Mouse (Mus musculus) cerebellum, adult 9-11 months (tissue): ENCODE results near the gene Ube2dnl1.

Experiments used
- DNase-seq: peaks from one replicate; pipeline ENCODE4 v3.0.0; 2022

The Ube2dnl1 gene

DNA sequence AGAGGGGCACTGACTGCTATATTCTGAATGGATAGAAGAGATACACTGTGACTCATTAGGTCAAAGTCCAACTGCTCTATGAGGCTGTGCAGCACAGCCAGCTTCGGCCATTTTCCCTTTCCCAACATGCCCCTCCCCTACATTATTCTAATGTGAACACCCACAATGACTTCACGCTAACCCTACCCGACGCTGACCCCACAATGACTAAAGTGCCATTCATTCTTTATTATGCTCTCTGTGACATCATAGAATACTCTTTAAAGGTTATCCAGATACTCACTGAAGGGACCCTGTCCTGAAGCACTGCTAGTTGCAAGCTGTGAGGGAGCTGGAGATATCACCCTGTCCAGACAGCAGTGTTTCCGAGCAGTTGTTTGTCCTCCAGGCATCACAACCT is at the start of gene Ube2dnl1:
Gene Ube2dnl1, plus strand, starts transcription at position 301 of the 400 bp plus-strand sequence.
- no peak for DNase-seq

DNA sequence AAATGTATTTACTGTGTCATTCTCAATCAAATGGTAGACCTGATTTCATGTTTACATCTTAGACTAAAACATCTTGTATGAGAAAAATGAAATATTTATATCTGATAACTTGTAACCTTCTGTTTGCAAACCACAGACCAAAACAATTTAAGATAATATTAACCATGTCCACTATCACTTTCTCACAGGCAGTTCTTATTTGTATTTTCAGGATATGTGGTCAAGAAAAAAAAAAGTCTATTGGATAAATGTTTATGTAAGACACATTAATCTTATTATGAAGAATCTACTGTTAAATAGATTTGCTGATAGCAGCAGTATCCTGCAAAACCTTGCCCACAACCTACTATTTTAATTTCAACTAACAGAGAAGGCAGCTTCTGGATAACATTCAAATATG is 9.3 kb upstream of the Ube2dnl1 start:
- no peak for DNase-seq

DNA sequence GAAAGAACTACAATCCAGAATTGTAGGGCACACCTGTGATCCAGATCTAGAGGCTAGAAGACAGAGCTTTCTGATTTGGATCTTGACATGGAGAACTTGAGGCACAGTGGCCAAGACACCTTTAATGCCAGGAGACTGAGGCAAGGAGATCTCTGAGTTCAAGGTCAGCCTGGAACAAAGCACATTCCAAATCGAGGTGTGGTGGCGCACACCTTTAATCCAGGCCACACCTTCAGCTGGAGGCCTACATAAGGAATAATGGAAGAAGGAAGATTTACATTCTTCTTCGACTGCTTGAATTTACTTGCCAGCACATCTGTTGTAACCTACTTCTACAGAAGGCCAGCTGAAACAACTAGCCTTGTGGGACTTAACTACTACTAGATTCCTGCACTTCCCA is 7.3 kb upstream of the Ube2dnl1 start:
- no peak for DNase-seq

DNA sequence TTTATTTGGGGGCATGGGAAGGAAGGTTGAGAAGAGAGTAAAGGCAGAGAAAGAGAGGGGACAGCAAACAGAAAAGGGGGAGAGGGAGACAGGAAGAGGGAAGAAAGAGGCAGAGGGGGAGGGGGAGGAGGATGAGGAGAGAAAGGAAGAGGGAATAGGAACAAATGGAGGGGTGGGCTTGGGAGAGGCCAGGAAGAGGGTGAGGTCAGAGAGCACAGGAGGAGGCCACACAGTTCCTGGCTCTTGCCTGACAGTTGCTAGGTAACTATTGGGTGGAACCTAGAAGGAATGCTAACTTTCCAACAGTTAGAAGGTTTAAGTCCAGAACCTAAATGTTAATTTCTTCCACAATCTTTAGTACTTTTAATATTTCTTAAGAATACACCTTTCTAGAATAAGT is 1.4 kb upstream of the Ube2dnl1 start:
- no peak for DNase-seq

DNA sequence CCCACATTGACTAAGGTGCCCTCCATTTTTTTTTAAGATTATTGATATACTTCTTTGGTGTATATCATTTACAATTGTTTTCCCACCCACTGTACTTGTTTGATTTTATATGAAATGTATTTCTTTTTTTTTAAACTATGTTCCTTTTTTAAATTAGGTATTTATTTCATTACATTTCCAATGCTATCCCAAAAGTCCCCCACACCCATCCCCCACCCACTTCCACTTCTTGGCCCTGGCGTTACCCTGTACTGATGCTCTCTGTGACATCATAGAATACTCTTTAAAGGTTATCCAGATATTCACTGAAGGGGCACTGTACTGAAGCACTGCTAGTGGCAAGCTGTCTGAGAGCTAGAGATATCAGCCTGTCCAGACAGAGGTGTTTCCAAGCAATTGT is 2.5 kb downstream of the Ube2dnl1 start, which contains the start of gene Ube2dnl2:
Gene Ube2dnl2, plus strand, starts transcription at position 301 of the 400 bp plus-strand sequence.
- DNase-seq: no peak

DNA sequence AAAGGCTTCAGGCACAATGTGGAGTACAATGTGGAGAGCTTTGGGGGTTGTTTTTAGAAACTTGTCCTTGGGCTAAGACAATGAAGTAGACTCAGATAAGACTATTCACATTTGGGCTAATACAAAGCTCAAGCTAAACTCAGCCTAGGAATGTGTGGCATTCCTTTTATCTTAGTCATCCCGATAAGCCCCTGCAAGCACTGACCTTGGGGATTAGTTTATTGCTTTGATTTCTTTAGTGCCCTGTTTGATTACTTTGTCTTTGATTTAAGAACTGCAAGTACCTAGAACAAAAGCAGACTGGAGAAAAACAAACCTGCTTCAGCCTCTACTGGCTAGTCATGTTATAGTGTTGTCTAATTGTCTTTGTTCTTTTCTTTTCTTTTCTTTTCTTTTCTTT is 50.3 kb downstream of the Ube2dnl1 start:
- DNase-seq: no peak
